Mouse (Mus musculus): ENCODE data around the gene Prkca. TPM values are rescaled to one million over a fixed set of nuclear protein-coding genes. Genes with fewer than 3 reads are reported as not detected.

Gene Prkca
- total and polyA plus RNA-seq, 3 experiments, result 15.3 to 30.9 (median 19.9) TPM

- TF ChIP-seq ZKSCAN1 (IDR thresholded peaks at IDR 0.05; ENCODE audit: low read depth, low read length) (no peak), HCFC1 (IDR thresholded peaks at IDR 0.05; ENCODE audit: low read depth, low read length) (no peak), CTCF (IDR thresholded peaks at IDR 0.05 in 2 of 3, conservative IDR thresholded peaks at IDR 0.05 in 1 of 3; ENCODE audit: control insufficient read depth in 1 of 3, insufficient read depth in 1 of 3, low read depth in 2 of 3, low read length in 3 of 3, poor library complexity in 1 of 3, severe bottlenecking in 1 of 3) (no peak), KAT2A (conservative IDR thresholded peaks at IDR 0.05; ENCODE audit: low read depth, low read length) (no peak)
Measured at GRCm38 (mm10) chr11:108248218-108249046, 95.3 kb downstream of the Prkca start (continued).

GRCm38 (mm10) chr11:108247121-108247863 is 96.4 kb downstream of the Prkca start:
- Histone ChIP-seq H3K79me2 (ENCODE audit: control insufficient read depth, insufficient read depth, low read length, poor library complexity) (peaks cover 11% of the 10 kb centered on the region), H3K9me3 (replicated peaks; ENCODE audit: insufficient read depth, low read length) (no peaks in the 10 kb centered on the region), H3K4me3 (ENCODE audit: control insufficient read depth in 1 of 2, insufficient read depth in 1 of 2, low read depth in 2 of 2, low read length in 2 of 2) (peak overlapping the region in 1 of 2 experiments; percentile 47; a peak in 1 of 4 replicates), H3K9ac (ENCODE audit: control insufficient read depth, low read depth, low read length, poor library complexity, severe bottlenecking) (peak overlapping the region; percentile 34), H3K27ac (ENCODE audit: control insufficient read depth, low read depth, low read length) (peak overlapping the region; percentile 94), H3K27me3 (ENCODE audit: control insufficient read depth in 1 of 2, insufficient read depth in 2 of 2, low read length in 2 of 2) (no peaks in the 10 kb centered on the region), H3K4me1 (ENCODE audit: control insufficient read depth in 1 of 2, insufficient read depth in 2 of 2, low read length in 2 of 2) (peaks cover 57 to 87% of the 10 kb centered on the region in 2 experiments), H3K36me3 (ENCODE audit: control insufficient read depth in 1 of 2, insufficient read depth in 2 of 2, low read length in 2 of 2) (peaks cover 0 to 83% of the 10 kb centered on the region in 2 experiments; a peak in 2 of 4 replicates)
- 0 out of 2 replicates have a peak, but pooled peaks have one; percentile 10 for TF ChIP-seq MYB (IDR thresholded peaks at IDR 0.05; ENCODE audit: low read depth, low read length)
- peak; percentile 13 to 43; a peak in 2 of 4 replicates for TF ChIP-seq EP300 (IDR thresholded peaks at IDR 0.05; ENCODE audit: low read depth in 1 of 2, low read length in 2 of 2)
- TF ChIP-seq E2F4 (IDR thresholded peaks at IDR 0.05; ENCODE audit: borderline replicate concordance, low read depth, low read length), result 0 out of 2 replicates have a peak, but pooled peaks have one; percentile 39
- peak; percentile 11; the same call in 1 of the 2 replicates for TF ChIP-seq TBP (IDR thresholded peaks at IDR 0.05; ENCODE audit: low read depth, low read length)
- TF ChIP-seq ZC3H11A (IDR thresholded peaks at IDR 0.05; ENCODE audit: low read depth, low read length), result 0 out of 2 replicates have a peak, but pooled peaks have one; percentile 1
- peak; percentile 63 for TF ChIP-seq GATA1 (IDR thresholded peaks at IDR 0.05; ENCODE audit: low read depth, low read length)
- TF ChIP-seq SIN3A (IDR thresholded peaks at IDR 0.05; ENCODE audit: low read length), result no peak
- no peak for TF ChIP-seq MYC (IDR thresholded peaks at IDR 0.05; ENCODE audit: low read depth, low read length)
- peak; percentile 73 for TF ChIP-seq NRF1 (IDR thresholded peaks at IDR 0.05; ENCODE audit: insufficient read depth, low read depth, low read length, poor library complexity, severe bottlenecking)
- TF ChIP-seq ETS1 (IDR thresholded peaks at IDR 0.05; ENCODE audit: low read depth, low read length), result peak; percentile 45; the same call in 1 of the 2 replicates
- DNase-seq (ENCODE audit: low read depth, low spot score), result peak; percentile 57

All from MEL (cell line).